Mouse (Mus musculus) MEL (cell line): ENCODE results near the gene Vwce. TPM values are rescaled to one million over a fixed set of nuclear protein-coding genes. Genes with fewer than 3 reads are reported as not detected.
A peak's percentile ranks its signal among the peaks of the same experiment; 100 is the strongest.

ENCODE experiments used
- DNase-seq: peaks from one replicate; pipeline ENCODE4 v3.0.0; 2011; ENCODE audit warnings: low read depth, low spot score
- H3K27ac ChIP-seq: 2 replicates; pipeline ENCODE4 v1.5.1; 2012; ENCODE audit warnings: low read depth, mild to moderate bottlenecking, control low read depth, low read length, moderate library complexity; ENCODE audit not compliant: control insufficient read depth
- H3K27me3 ChIP-seq, 2 experiments: fragments of 150-350 bp in 1 of 2; sonication (generic) in 1 of 2; 2 replicates each; pipeline ENCODE4 v1.6.1; 2012; ENCODE audit warnings: low read length in 2 of 2, mild to moderate bottlenecking in 2 of 2, improper control_type of control experiment in 1 of 2, moderate library complexity in 1 of 2; ENCODE audit not compliant: insufficient read depth in 2 of 2, control insufficient read depth in 1 of 2
- H3K36me3 ChIP-seq, 2 experiments: 2 replicates each; pipeline ENCODE4 v1.6.1; 2012 to 2014; ENCODE audit warnings: low read length in 2 of 2, improper control_type of control experiment in 1 of 2, inconsistent platforms in 1 of 2, mild to moderate bottlenecking in 1 of 2; ENCODE audit not compliant: insufficient read depth in 2 of 2, control insufficient read depth in 1 of 2
- H3K4me1 ChIP-seq, 2 experiments: fragments of 150-350 bp in 1 of 2; sonication (generic) in 1 of 2; 2 replicates each; pipeline ENCODE4 v1.6.1; 2012; ENCODE audit warnings: low read length in 2 of 2, improper control_type of control experiment in 1 of 2, mild to moderate bottlenecking in 1 of 2; ENCODE audit not compliant: insufficient read depth in 2 of 2, control insufficient read depth in 1 of 2
- H3K4me3 ChIP-seq, 2 experiments: fragments of 150-350 bp in 1 of 2; sonication (generic) in 1 of 2; 2 replicates each; pipeline ENCODE4 v1.5.1; 2012; ENCODE audit warnings: low read depth in 2 of 2, low read length in 2 of 2, mild to moderate bottlenecking in 2 of 2, moderate library complexity in 2 of 2, control low read depth in 1 of 2, improper control_type of control experiment in 1 of 2; ENCODE audit not compliant: control insufficient read depth in 1 of 2, insufficient read depth in 1 of 2
- H3K79me2 ChIP-seq: 2 replicates; pipeline ENCODE4 v1.6.1; 2012; ENCODE audit warnings: mild to moderate bottlenecking, low read length, moderate library complexity; ENCODE audit not compliant: control insufficient read depth, poor library complexity, insufficient read depth
- H3K9ac ChIP-seq: 2 replicates; pipeline ENCODE4 v1.6.1; 2012; ENCODE audit warnings: low read depth, mild to moderate bottlenecking, control low read depth, low read length, moderate library complexity; ENCODE audit not compliant: control insufficient read depth, poor library complexity, severe bottlenecking
- H3K9me3 ChIP-seq: fragments of 150-350 bp; sonication (generic); replicated peaks from 2 replicates; pipeline ENCODE4 v1.6.1; 2012; ENCODE audit warnings: mild to moderate bottlenecking, low read length, improper control_type of control experiment, moderate library complexity; ENCODE audit not compliant: insufficient read depth
- CHD1 ChIP-seq: IDR thresholded peaks from 2 replicates; pipeline ENCODE4 v1.6.1; 2012; ENCODE audit warnings: low read depth, mild to moderate bottlenecking, inconsistent platforms, low read length, improper control_type of control experiment
- CHD2 ChIP-seq: IDR thresholded peaks from 2 replicates; pipeline ENCODE4 v1.6.1; 2011; ENCODE audit warnings: low read length, improper control_type of control experiment
- CTCF ChIP-seq, 3 experiments: IDR thresholded peaks in 2 of 3; conservative IDR thresholded peaks in 1 of 3; 2 replicates each; pipeline ENCODE4 v1.5.1; 2011 to 2012; ENCODE audit warnings: low read length in 3 of 3, low read depth in 2 of 3, mild to moderate bottlenecking in 2 of 3, improper control_type of control experiment in 1 of 3, inconsistent platforms in 1 of 3, mixed read lengths in 1 of 3, moderate library complexity in 1 of 3; ENCODE audit not compliant: control insufficient read depth in 1 of 3, insufficient read depth in 1 of 3, poor library complexity in 1 of 3, severe bottlenecking in 1 of 3
- E2F4 ChIP-seq: IDR thresholded peaks from 2 replicates; pipeline ENCODE4 v1.6.1; 2011; ENCODE audit warnings: low read depth, low read length, improper control_type of control experiment, borderline replicate concordance
- ELF1 ChIP-seq: IDR thresholded peaks from 2 replicates; pipeline ENCODE4 v1.6.1; 2014; ENCODE audit warnings: low read depth, mild to moderate bottlenecking, inconsistent platforms, low read length, improper control_type of control experiment, moderate library complexity
- EP300 ChIP-seq, 2 experiments: IDR thresholded peaks; 2 replicates each; pipeline ENCODE4 v1.6.1; 2011; ENCODE audit warnings: improper control_type of control experiment in 2 of 2, low read length in 2 of 2, low read depth in 1 of 2, mild to moderate bottlenecking in 1 of 2
- GABPA ChIP-seq: IDR thresholded peaks from 2 replicates; pipeline ENCODE4 v1.6.1; 2012; ENCODE audit warnings: low read depth, mild to moderate bottlenecking, inconsistent platforms, low read length, improper control_type of control experiment, moderate library complexity
- GATA1 ChIP-seq: IDR thresholded peaks from 2 replicates; pipeline ENCODE4 v1.6.1; 2011; ENCODE audit warnings: low read depth, low read length, improper control_type of control experiment
- HCFC1 ChIP-seq: IDR thresholded peaks from 2 replicates; pipeline ENCODE4 v1.6.1; 2012; ENCODE audit warnings: low read depth, mild to moderate bottlenecking, inconsistent platforms, low read length, improper control_type of control experiment, moderate library complexity
- KAT2A ChIP-seq: conservative IDR thresholded peaks from 2 replicates; pipeline ENCODE4 v1.6.1; 2012; ENCODE audit warnings: low read depth, low read length, improper control_type of control experiment, inconsistent platforms
- MAX ChIP-seq: IDR thresholded peaks from 2 replicates; pipeline ENCODE4 v1.6.1; 2011; ENCODE audit warnings: low read length, improper control_type of control experiment
- MAZ ChIP-seq: IDR thresholded peaks from 2 replicates; pipeline ENCODE4 v1.6.1; 2012; ENCODE audit warnings: low read depth, mild to moderate bottlenecking, inconsistent platforms, low read length, improper control_type of control experiment
- MEF2A ChIP-seq: IDR thresholded peaks from 2 replicates; pipeline ENCODE4 v1.6.1; 2014; ENCODE audit warnings: low read depth, mild to moderate bottlenecking, inconsistent platforms, low read length, improper control_type of control experiment; ENCODE audit not compliant: poor library complexity, insufficient replicate concordance, severe bottlenecking; ENCODE audit errors: extremely low read depth
- MYC ChIP-seq: IDR thresholded peaks from 2 replicates; pipeline ENCODE4 v1.6.1; 2011; ENCODE audit warnings: low read depth, mild to moderate bottlenecking, low read length, improper control_type of control experiment, moderate library complexity
- NRF1 ChIP-seq: IDR thresholded peaks from 2 replicates; pipeline ENCODE4 v1.6.1; 2014; ENCODE audit warnings: low read depth, mild to moderate bottlenecking, inconsistent platforms, low read length, improper control_type of control experiment, moderate library complexity; ENCODE audit not compliant: poor library complexity, insufficient read depth, severe bottlenecking
- POLR2A ChIP-seq, 2 experiments: IDR thresholded peaks; 2 replicates each; pipeline ENCODE4 v1.6.1; 2011 to 2012; ENCODE audit warnings: low read length in 2 of 2, mild to moderate bottlenecking in 2 of 2, control low read depth in 1 of 2, improper control_type of control experiment in 1 of 2, low read depth in 1 of 2, moderate library complexity in 1 of 2; ENCODE audit not compliant: control insufficient read depth in 1 of 2, insufficient read depth in 1 of 2, poor library complexity in 1 of 2
- POLR2AphosphoS2 ChIP-seq: IDR thresholded peaks from 2 replicates; pipeline ENCODE4 v1.6.1; 2011; ENCODE audit warnings: low read length, improper control_type of control experiment
- POLR2AphosphoS5 ChIP-seq: IDR thresholded peaks from 2 replicates; pipeline ENCODE4 v1.6.1; 2012; ENCODE audit warnings: low read depth, borderline replicate concordance, mild to moderate bottlenecking, inconsistent platforms, low read length, moderate library complexity, mixed read lengths
- RAD21 ChIP-seq: IDR thresholded peaks from 2 replicates; pipeline ENCODE4 v1.6.1; 2011; ENCODE audit warnings: mild to moderate bottlenecking, low read depth, low read length, improper control_type of control experiment
- SMC3 ChIP-seq: IDR thresholded peaks from 2 replicates; pipeline ENCODE4 v1.6.1; 2011; ENCODE audit warnings: low read depth, low read length, improper control_type of control experiment
- TBP ChIP-seq: IDR thresholded peaks from 2 replicates; pipeline ENCODE4 v1.8.0; 2011; ENCODE audit warnings: low read depth, low read length, improper control_type of control experiment
- USF1 ChIP-seq: IDR thresholded peaks from 2 replicates; pipeline ENCODE4 v1.6.1; 2014; ENCODE audit warnings: low read depth, mild to moderate bottlenecking, inconsistent platforms, low read length, improper control_type of control experiment, moderate library complexity
- USF2 ChIP-seq, 2 experiments: IDR thresholded peaks; 2 replicates each; pipeline ENCODE4 v1.6.1; 2011 to 2012; ENCODE audit warnings: improper control_type of control experiment in 2 of 2, low read length in 2 of 2, borderline replicate concordance in 1 of 2, inconsistent platforms in 1 of 2, low read depth in 1 of 2, mild to moderate bottlenecking in 1 of 2; ENCODE audit not compliant: insufficient read depth in 1 of 2
- ZC3H11A ChIP-seq: IDR thresholded peaks from 2 replicates; pipeline ENCODE4 v1.6.1; 2012; ENCODE audit warnings: low read depth, mild to moderate bottlenecking, inconsistent platforms, low read length, improper control_type of control experiment
- ZKSCAN1 ChIP-seq: IDR thresholded peaks from 2 replicates; pipeline ENCODE4 v1.6.1; 2012; ENCODE audit warnings: low read depth, mild to moderate bottlenecking, inconsistent platforms, low read length, improper control_type of control experiment, moderate library complexity
- polyA plus RNA-seq, 2 experiments: library from polyadenylated mRNA; stranded (reverse) in 1 of 2; unstranded in 1 of 2; fragments of >175 nt in 1 of 2; fragments of >200 nt in 1 of 2; gene quantifications; 2 replicates each; pipeline versions ENCODE4 v1.2.1 to v1.2.4; 2012; ENCODE audit warnings: low replicate concordance in 2 of 2, low read depth in 1 of 2; ENCODE audit not compliant: insufficient read length in 2 of 2, insufficient read depth in 1 of 2, missing spikeins in 1 of 2
- total RNA-seq: library from RNA; depleted of rRNA; stranded (reverse); fragments of 300-350 nt; gene quantifications from 2 replicates; pipeline ENCODE4 v1.2.3, GENCODE M21; 2012

The Vwce gene
- total and polyA plus RNA-seq, 3 experiments: 0.04 to 666 (median 1.8) TPM

- TF ChIP-seq GABPA (no peak), MYC (peak; percentile 47; the same call in 1 of the 2 replicates), POLR2AphosphoS2 (no peak), POLR2A (IDR thresholded peaks at IDR 0.05; ENCODE audit: control insufficient read depth in 1 of 2, insufficient read depth in 1 of 2, low read depth in 1 of 2, low read length in 2 of 2, poor library complexity in 1 of 2) (no peak), CHD2 (no peak), CTCF (IDR thresholded peaks at IDR 0.05 in 2 of 3, conservative IDR thresholded peaks at IDR 0.05 in 1 of 3; ENCODE audit: control insufficient read depth in 1 of 3, insufficient read depth in 1 of 3, low read depth in 2 of 3, low read length in 3 of 3, poor library complexity in 1 of 3, severe bottlenecking in 1 of 3) (no peak), ZKSCAN1 (no peak), GATA1 (no peak), CHD1 (no peak), POLR2AphosphoS5 (no peak), MAX (peak; percentile 72), TBP (no peak), SMC3 (peak; percentile 13; the same call in 1 of the 2 replicates)
- TF ChIP-seq, all 39 proteins: peak for 10
Measured at GRCm38 (mm10) chr19:10640080-10640479, 6.1 kb downstream of the Vwce start (continued).

GRCm38 (mm10) chr19:10640589-10641378 is 6.8 kb downstream of the Vwce start:
- peaks cover 4 to 19% of the 10 kb centered on the region in 2 experiments; a peak in 3 of 4 replicates for H3K4me1 ChIP-seq
- peak overlapping the region; percentile 45 to 49 for H3K4me3 ChIP-seq
- peak overlapping the region; percentile 57 for H3K27ac ChIP-seq
- peak overlapping the region; percentile 74 for H3K9ac ChIP-seq
- no peaks in the 10 kb centered on the region for H3K9me3 ChIP-seq
- peaks cover 0 to 11% of the 10 kb centered on the region in 2 experiments; a peak in 1 of 4 replicates for H3K36me3 ChIP-seq
- DNase-seq: no peak
- H3K27me3 ChIP-seq: no peaks in the 10 kb centered on the region
- H3K79me2 ChIP-seq: no peaks in the 10 kb centered on the region
- TF ChIP-seq MAZ (no peak), EP300 (IDR thresholded peaks at IDR 0.05; ENCODE audit: low read depth in 1 of 2, low read length in 2 of 2) (no peak), GATA1 (no peak), NRF1 (no peak), MEF2A (no peak), RAD21 (no peak), USF1 (no peak), HCFC1 (no peak), ELF1 (no peak), USF2 (IDR thresholded peaks at IDR 0.05; ENCODE audit: borderline replicate concordance in 1 of 2, insufficient read depth in 1 of 2, low read depth in 1 of 2, low read length in 2 of 2) (no peak), POLR2AphosphoS5 (no peak), E2F4 (no peak), KAT2A (no peak), ZC3H11A (no peak)
